Mouse (Mus musculus) neural tube, embryonic 10.5 days (tissue): ENCODE data around the gene C1qtnf3.

ENCODE experiments used
- DNase-seq: peaks from one replicate; pipeline ENCODE4 v3.0.0-alpha.2; 2017; ENCODE audit warnings: low spot score; ENCODE audit errors: extremely low spot score

The C1qtnf3 gene

DNA sequence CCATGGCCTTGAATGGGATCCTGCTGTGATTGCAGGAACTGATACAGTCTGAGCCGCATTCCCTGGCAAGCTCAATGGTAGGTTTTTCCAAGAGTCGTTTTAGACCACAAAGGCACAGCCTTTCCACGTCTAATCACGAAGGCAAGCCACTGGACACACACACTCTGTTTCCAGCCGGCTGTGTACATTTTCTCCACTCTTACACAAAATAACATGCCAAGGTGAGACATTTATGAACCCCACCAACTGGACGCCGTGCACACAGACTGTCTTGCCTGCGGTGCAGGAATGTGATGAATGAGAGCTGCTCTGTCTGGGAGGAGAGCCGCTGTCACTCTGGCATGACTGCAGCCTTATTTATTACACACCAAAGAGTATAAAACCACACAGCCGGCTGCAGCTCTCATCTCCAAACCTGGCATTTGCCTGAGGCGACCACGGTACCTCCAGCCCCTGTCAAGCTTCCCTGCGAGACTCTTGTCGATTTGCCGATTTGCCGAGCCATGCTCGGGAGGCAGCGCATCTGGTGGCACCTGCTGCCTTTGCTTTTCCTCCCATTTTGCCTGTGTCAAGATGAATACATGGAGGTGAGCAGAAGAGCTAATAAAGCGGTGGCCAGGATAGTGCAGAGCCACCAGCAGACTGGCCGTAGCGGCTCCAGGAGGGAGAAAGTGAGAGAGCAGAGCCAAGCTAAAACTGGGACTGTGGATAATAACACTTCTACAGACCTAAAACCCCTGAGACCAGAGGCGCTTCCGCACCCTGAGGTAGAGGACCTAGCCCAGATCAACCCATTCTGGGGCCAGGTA, at the start of gene C1qtnf3:
Gene C1qtnf3 (plus strand): TSS at position 382 of the 809 bp plus-strand sequence.
- DNase-seq, result peak; percentile 40

DNA sequence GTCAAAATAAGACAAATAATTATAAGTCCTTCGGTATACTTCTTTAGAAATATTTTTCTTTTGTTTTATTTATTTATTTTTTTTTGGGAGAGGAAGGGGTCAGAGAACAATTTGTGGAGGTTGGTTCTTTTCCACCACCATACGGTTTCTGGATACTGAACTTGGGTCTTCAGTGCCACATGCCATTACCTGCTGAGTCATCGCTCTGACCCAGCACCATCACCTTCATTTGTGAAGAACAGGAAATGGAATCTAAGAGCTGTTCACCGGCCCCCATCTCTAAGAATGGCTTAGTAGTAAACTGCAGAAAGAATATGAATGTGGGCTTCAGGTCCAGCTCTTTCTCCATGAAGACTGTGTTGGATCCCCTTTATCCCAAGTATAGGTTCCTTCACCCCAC, 49.8 kb upstream of the C1qtnf3 start:
- DNase-seq, result no peak

DNA sequence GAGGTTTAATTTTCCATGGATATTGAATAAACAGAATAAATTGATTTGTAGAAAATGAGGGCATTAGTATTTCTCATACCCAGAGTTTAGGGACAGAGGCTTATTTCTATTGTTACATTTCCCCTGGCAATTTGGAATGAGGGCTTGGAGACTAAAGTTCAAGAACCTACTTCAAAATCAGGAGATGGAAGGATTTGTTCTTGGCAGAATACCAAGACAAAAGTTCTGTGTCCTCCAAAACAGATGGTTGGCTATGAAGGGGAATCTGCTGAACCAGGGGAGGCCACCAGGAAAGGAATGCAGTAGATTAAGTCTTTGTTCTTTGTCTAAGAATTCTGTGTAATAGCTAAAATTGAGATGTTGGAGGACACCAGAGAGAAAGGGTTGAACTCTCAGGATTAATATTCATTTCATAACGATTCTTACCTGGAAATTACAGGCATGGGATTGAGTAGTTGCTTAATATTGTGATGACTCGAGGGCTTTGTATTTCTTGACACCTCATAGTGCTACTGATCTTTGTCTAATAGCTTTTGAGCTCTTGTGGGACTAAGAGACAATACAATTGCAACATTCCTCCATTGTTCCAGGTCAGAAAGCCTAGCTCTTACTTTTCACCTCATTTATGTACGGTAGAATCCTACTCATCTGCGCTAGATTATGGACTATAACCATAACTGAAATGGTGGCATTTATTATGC, 35.4 kb upstream of the C1qtnf3 start:
- DNase-seq, result no peak

DNA sequence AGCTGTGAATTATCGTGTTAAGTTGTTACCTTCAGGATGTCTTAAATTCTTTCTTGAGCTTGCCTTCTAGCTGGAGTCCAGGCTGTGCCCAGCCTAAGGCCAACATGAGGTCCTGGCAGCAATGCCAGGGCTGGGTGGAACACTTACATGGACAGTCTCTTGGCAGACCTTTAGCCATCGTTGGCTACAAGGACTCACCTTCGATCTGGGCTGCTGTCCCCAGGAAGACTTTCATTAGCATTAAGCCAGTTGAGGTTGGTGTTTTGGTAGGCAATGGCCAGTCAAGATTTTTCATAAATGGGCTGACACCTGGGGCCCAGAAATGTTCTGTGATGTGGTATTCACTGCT, 34.8 kb upstream of the C1qtnf3 start:
- peak; percentile 10 for DNase-seq

DNA sequence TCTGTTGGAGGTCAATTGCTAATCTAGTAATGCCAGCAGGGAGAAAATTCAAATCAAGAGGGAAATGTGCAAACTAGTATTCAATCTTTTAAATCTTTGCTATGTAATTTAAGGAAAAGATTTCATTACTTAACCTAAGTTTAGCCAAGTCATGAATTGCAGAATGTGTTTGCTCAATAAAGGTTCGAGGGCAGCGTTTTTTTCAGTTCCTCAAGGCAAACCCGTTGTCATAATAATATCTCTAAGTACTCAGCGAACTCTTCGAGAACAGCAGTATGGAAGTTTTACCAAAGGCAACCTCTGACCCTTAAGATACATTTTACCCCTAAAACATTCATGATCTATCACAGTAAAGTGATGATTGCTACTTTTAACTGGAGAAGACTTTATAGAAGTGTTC, 31.9 kb upstream of the C1qtnf3 start:
- no peak for DNase-seq

DNA sequence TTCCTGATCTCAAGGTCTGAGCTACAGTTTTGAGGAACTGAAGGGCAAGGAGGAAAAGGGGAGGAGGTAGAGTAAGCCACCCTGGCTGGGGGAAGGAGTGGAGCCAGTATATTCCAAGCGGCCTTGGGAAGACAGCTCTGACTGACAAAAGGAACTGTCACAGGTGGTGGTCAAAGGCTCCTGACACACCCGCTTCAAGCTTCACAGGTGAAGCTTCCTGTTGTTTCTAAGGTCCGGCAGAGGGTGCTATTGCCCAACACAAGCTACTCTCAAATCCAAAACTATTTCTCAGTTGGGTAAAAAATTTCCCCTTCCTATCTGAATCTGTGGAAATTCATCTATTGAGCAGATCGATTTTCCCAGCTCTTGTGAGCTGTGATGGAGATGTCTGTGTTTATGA, 31.1 kb upstream of the C1qtnf3 start:
- peak; percentile 15 for DNase-seq

DNA sequence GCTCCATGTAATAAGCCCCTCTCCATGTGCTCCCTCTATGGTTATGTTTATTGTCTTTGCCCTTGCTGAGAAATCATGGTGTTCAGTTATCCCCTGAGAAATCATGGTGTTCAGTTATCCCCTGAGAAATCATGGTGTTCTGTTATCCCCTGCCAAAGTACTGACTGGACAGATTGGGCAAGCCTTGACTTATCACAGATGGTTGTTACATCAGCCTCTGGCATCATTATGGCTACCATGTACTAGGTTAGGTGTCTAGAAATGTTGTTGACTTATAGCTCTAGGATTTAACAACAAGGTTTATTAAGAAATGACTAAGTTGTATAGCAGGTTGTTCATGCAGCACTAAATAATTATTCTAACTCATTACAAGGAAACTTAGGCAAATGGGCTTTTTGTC, 30.1 kb upstream of the C1qtnf3 start:
- DNase-seq, result peak; percentile 8

DNA sequence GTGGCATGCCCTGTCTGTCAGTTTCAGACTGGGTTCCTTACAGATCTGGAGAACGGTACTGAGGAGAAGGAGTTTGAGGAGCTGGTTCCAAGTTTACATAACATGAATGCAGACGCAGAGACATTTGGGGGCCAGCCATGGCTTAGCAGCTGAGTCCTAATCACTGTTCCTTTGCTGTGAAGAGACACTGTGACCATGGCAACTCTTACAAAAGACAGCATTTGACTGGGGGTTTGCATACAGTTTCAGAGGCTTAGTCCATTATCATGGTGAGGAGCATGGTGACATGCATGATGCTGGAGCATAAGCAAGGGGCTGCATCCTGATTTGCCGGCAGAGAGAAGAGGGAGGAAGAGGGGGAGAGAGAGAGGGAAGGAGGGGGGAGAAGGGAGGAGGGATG, 29.6 kb upstream of the C1qtnf3 start:
- DNase-seq, result peak; percentile 10

DNA sequence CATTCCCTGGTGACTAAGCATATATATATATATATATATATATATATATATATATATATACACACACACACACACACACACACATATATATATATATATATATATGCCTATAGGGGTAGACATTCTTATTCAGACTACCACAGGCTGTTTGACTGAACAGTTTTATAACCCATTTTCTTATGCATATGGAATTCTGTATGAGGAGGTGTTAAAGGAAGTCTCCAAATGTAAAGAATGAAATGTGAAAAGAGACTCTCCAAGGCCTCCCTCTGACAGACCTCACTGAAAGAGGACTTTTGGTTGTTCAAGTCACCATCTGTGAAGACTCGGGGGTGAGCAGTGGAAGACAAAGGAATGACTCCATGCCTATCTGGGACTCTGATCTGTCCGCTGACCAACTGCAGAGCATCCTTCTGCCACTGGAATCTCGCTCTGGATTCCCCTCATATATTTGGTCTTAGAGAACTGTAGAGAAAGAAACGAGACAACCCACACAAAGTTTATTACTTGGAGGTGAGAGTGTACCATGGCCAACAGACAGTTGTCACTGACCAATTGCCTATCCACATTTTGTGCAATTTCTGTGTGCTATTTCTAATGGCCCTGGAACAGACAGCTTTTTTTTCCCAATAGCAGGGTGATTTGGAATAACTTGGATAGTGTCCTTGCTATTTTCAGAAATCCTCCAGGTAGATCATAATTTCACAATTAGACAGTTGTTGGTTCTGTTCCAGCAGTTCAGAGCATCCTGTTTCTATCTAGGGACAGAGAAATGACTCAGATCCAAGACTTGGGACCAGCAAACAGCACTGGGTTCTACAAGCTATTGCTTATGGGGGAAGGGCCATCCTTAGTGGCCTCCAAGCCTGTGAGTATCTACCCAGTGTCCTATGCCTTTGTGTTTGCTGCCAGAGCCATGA, 28.8 kb upstream of the C1qtnf3 start:
- peak; percentile 7 for DNase-seq

DNA sequence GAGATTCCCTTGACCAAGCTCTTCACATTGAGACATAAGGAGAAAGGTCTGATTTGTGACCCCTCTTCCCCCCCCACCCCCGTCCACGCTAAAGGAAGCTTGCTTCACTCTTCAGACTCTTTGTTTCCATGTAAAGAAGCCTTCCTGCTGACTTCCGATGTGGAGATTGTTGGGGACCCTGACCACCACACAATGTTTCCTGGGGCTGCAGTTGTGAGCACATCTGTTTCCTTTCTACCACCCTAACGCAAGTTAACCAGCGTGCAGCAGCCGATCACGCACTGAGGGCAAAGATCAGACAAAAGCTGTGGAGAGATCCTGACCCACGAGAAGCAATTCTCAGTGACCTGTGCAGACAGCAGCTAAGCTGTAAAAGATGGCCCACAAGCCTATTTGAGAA, 24.8 kb upstream of the C1qtnf3 start:
- peak; percentile 22 for DNase-seq

DNA sequence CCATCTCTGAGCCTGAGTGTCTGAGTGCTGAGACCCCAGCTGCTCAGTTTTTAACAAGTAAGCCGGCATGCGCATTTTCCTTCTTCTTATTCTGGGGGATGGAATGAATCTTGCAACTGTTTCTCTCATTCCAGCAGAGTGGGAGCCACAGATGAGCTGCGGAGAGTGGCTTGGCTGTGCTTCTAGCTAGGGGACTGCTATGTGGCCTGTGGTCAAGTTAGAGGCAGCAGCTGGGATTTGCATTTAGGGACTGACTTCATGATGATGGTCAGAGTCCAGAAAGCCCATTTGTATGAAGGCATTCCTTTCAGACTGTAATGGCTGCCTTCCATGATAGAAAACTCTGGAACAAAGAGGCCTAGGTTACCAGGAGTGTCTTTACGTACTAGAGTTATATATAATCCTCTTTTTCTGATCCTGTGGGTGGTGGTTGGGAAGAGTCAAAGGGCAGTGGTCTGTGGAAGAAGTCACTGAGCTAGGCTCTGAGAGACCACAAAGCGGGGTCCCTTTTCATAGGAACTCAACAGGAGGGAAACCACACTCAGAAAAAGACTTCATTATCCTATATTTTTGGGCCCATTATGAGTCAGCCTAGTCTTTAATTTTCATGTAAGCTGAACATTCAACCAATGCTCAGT, 23.4 kb upstream of the C1qtnf3 start:
- no peak for DNase-seq

DNA sequence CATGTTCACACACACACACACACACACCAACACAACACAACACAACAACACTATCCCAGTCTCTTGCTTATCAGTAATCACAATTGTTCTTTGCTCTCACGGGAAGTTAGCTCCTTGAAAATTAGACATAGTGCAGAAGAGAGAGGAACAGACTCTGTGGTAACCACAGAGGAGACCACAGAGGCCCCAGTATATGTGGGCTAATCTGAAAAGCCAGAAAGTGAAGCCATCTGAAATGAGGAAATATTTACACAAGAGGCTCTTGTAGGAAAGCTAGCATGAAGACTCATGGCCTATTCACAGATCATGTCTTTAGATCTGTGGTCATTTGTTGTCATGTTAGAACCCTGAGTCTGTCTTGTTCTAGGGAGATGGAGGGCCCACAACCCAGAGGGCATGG, 18.2 kb upstream of the C1qtnf3 start:
- DNase-seq, result no peak

DNA sequence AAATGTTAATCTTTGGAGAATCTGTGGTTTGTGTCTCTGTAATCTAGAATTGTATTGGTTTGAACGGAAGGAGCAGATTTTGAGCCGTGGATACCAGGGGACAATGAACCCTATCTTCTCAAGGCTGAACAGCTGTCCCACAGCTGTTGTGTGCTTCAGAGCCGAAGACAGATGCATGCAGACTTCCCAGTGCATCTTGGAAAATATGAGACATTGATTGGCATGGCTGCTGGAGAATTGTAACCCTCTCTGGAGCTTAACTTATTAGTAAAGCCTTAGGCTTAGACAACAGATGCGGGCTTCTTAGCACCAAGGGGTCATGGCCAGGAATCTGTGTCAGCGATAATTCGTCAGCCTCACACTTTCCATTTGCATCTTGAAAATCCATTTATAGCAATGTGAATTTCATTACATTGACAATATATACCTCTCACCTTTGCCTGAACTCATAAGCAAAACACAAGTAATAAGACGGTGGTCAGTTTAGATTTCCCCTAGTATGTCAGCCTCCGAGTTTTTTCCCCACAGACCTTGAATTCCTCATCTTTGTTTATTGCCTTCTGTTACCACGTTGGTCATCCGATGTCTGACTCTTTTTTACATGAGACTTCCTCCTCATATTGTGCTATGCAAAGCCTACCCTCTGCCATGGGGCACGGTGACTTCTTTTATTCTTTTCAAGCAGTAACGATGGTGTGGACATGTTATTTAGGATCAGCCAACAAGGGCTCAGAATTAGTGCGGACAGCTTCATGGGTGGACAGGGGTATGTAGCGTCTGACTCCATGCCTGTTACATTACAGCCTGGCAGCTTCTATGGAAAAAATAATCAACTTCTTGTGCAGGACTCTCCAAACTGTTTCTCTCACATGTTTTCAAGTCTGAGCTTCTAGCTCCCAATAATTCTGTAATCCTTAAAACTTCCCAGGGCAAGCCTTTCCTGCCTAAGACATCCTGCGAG, 11.7 kb upstream of the C1qtnf3 start:
- DNase-seq, result peak; percentile 14

DNA sequence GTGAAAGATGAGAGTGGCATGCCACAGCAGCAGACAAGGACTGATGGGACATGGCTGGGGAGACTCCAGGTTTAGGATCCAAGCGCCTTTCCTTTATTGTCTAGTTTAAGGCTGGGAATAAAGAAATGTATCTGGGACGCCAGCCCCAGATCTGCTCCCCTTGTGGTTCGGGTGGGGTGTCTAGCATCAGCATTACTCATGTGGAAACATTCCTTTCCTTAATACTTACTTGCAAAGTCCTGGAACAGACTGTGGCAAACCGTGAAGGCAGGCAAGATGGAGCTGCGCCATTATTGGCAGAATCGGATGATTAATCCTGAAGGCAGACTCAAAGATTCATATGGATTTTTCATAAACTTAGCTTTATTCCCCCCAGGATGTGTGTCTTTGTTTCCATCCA, 10.2 kb upstream of the C1qtnf3 start:
- peak; percentile 3 for DNase-seq

DNA sequence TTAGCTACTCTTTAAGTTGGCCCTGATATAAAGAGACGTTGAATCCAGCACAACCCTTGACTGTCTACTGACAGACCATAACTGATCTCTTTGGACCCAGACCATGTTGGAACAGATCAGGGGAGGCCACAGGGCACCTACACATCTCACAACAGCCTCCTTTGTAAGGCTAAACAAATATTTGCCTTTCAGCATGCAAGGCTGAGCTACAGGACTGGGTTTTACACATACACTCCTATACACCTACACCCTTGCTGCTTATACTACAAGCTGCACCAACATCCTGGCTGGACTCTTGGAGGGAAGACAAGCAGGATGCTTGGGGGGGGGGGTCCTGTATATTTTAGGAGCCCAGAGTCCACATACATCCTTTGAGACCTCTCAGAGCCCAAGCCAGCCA, 4.3 kb upstream of the C1qtnf3 start:
- DNase-seq, result no peak

DNA sequence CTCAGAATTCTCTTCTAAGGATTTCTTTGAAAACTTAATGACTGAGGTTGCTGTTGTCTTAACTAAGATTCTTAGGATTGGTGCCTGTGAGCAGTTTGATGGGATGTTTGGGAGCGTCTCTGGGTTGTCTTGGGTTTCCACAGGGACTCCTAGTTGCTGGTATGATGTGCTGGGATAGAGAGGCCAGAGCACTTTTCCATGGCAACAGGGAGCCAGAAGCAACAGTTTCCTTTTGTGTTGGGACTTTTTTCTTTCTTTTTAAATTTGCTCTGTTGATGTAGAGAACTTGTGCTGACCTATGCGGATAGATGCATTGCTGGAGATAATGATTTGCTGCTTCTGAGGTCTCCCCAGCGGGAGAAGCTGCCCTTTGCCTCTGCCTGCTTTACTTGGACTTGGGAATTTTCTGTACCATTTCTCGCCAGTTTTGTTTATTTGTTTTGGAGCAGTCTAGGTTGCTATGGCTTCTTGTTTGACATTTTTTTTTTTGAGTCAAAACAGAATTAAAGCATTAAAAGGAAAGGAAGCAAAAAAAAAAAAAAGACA, 701 bp downstream of the C1qtnf3 start:
- DNase-seq, result peak; percentile 29

DNA sequence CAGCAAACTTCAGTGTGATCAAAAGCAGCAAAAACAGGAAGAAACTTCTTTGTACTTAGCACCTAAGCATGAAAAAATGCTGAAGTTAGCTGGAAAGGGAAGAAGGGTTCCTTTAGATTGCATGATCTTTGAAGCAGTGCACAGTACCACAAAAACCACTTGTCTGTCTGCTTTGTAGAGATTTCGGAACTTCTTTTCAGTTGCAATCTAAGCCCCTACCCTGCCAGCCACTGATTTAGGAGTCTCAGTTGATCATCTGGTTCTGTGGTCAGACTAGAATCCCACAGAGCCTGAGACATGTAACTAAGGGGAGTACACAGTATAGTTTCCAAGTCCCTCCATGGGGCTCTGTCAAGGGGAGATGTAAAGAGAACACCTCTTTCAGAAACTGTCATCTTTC, 1.3 kb downstream of the C1qtnf3 start:
- DNase-seq, result no peak

DNA sequence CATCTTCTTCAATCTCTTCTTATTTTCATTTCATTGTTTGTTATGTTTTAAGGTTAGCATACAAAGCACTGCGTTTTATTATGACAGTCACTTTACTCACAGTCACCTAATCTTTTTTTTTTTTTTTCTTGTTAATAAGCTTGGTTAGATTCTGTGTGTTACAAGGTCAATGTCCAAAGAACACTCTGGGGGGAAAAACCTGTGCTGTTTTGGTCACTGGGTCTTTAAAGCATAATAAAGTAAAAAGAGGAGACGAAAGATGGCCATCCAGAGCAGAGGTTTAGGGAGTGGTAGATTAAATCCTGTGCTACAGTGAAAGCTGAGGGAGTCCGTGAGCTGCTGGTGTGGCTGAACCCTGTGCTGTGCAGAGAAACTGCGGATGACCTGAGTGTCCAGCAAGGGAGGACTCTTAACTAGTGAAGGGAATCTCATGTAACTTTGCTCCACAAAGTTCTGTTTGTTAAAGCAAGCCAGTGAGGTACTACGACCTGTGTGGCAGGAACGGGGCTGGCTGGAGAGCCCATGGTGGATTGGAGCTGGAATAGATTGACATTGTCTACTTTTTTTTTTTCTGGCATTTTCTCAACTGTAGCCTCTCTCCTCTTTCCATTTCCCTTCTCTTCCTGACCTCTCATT, 2.4 kb downstream of the C1qtnf3 start:
- no peak for DNase-seq

DNA sequence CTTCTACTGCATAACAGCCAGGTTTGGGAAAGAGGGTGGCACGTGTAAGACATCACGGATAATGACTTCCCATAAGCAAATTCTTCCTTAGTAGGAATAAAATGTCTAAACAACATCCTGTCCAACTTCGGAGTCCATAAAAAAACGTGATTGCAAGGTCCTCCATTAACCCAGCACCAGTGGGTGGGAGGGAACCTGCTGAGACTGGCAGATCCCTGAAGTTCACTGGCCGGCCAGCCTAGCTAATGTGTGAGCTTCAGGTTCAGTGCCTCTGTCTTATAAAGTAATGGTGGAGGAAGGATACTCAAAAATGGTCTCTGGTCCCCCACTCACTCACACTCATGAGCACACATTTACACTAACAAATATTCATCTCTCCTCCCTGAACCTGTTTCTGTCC, 3.0 kb downstream of the C1qtnf3 start:
- no peak for DNase-seq

DNA sequence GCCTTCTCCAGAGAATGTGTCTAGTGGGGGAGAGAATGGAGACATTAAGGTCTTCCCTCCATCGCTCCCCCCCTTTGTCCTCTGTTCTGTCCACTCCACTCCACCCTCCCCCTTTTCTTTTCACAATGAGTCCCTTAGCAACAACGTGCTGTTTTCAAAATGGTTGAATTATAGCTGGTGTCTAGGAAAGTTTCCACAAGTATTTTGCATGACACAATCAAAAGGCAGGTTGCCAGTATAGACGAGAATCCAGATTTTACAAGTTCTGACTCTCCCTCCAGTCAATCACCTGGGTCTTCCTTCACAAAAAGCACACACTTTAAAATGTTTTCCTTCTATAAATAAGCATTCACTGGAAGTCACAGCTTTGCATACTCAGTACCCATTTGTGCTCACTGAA, 4.6 kb downstream of the C1qtnf3 start:
- DNase-seq, result no peak
